Mouse (Mus musculus) lung, postnatal 0 days (tissue): ENCODE measurements around the gene Polr1c. TPM values are rescaled to one million over a fixed set of nuclear protein-coding genes. Genes with fewer than 3 reads are reported as not detected.

Experiments used
- ATAC-seq: fragments of 200-750 bp; cut with Nextera tagmentation; 2 replicates; pipeline ENCODE4 v1.8.0; 2017; ENCODE audit warnings: moderate library complexity
- DNase-seq: peaks from one replicate; pipeline ENCODE4 v3.0.0-alpha.2; 2016; ENCODE audit warnings: low spot score
- H3K27ac ChIP-seq: fragments of 300-500 bp; sonication (generic); 2 replicates; pipeline ENCODE4 v1.5.1; 2014; ENCODE audit warnings: antibody characterized with exemption, mild to moderate bottlenecking, low read length, mixed read lengths
- H3K27me3 ChIP-seq: fragments of 300-500 bp; sonication (generic); replicated peaks from 2 replicates; pipeline ENCODE4 v1.6.1; 2014; ENCODE audit warnings: low read length, mixed read lengths; ENCODE audit not compliant: insufficient read depth
- H3K36me3 ChIP-seq: fragments of 300-500 bp; sonication (generic); 2 replicates; pipeline ENCODE4 v1.6.1; 2014; ENCODE audit warnings: low read length, mixed read lengths; ENCODE audit not compliant: insufficient read depth
- H3K4me1 ChIP-seq: fragments of 300-500 bp; sonication (generic); 2 replicates; pipeline ENCODE4 v1.6.1; 2014; ENCODE audit warnings: antibody characterized with exemption, low read depth, low read length, mixed read lengths; ENCODE audit not compliant: insufficient read depth
- H3K4me2 ChIP-seq: fragments of 300-500 bp; sonication (generic); replicated peaks from 2 replicates; pipeline ENCODE4 v1.6.1; 2014; ENCODE audit warnings: low read depth, mild to moderate bottlenecking, low read length, moderate library complexity, mixed read lengths
- H3K4me3 ChIP-seq: fragments of 300-500 bp; sonication (generic); 2 replicates; pipeline ENCODE4 v1.5.1; 2014; ENCODE audit warnings: low read depth, low read length
- H3K9ac ChIP-seq: fragments of 300-500 bp; sonication (generic); replicated peaks from 2 replicates; pipeline ENCODE4 v1.6.1; 2014; ENCODE audit warnings: low read depth, mild to moderate bottlenecking
- H3K9me3 ChIP-seq: fragments of 300-500 bp; sonication (generic); 2 replicates; pipeline ENCODE4 v1.6.1; 2016; ENCODE audit warnings: low read length, mixed read lengths
- CTCF ChIP-seq: IDR thresholded peaks from 2 replicates; pipeline ENCODE4 v1.5.1; 2016; ENCODE audit warnings: antibody characterized with exemption, mild to moderate bottlenecking
- EP300 ChIP-seq: IDR thresholded peaks from 2 replicates; pipeline ENCODE4 v1.6.1; 2016; ENCODE audit warnings: antibody characterized with exemption, mild to moderate bottlenecking, control low read depth
- WGBS: fragments of 180-500 bp; shearing (Covaris S2); extraction: QIAGEN DNeasy Blood & Tissue Kit; methylation state at CpG from one replicate; pipeline ENCODE4 v1.1.7; 2014; 5-methylcytosine and 5-hydroxymethylcytosine counted together
- microRNA counts: library from miRNA; unstranded; fragments of <30 nt; microRNA quantifications from one replicate; lab custom pipeline; 2015
- microRNA-seq: library from miRNA; unstranded; fragments of <30 nt; microRNA quantifications from one replicate; pipeline ENCODE4, GENCODE M21; 2016
- polyA plus RNA-seq: library from polyadenylated mRNA; unstranded; fragments of >200 nt; fragmentation: Nextera tagmentation; extraction: Ambion mirVana; gene quantifications from 2 replicates; pipeline ENCODE4 v1.2.1, GENCODE M21; 2015

Polr1c gene
- polyA plus RNA-seq, 1 experiment from 2014 or later = 89.9 TPM

DNA sequence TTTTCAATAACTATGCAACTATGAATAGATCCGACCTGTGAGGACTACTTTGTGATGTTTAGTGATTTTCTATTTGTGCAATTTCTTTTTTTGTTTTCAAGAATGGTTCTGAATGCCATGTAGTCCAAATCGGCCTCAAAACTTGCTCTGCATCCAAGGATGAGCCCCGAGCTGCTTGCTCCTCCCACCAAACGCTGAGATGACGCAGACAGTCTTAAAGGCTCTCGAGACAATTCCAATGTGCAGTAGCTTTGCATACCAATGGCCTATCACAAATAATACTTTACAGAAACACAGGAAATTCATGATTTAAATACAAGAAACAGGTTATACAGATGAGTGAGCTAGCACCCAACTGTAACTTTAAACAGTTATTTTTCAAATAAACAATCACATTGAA is 46.7 kb downstream of the Polr1c start:
- Histone ChIP-seq H3K4me3 (no peak overlapping the region), H3K9ac (no peak overlapping the region)

More for the DNA sequence above, 46.7 kb downstream of the Polr1c start:
- WGBS = 36% methylated on average over 6 of the region's 6 CpGs
- no peak for ATAC-seq
- H3K27me3 ChIP-seq = no peaks in the 10 kb centered on the region
- peak; percentile 26 for DNase-seq
- peaks cover 5% of the 10 kb centered on the region; the same call in 1 of the 2 replicates for H3K4me1 ChIP-seq
- no peak overlapping the region for H3K27ac ChIP-seq
- TF ChIP-seq EP300 = no peak
- TF ChIP-seq CTCF = no peak
- no peaks in the 10 kb centered on the region for H3K9me3 ChIP-seq
- 0 out of 2 replicates have a peak, but pooled peaks cover 9% of the 10 kb centered on the region for H3K36me3 ChIP-seq
- peak overlapping the region; percentile 84; the same call in 1 of the 2 replicates for H3K4me2 ChIP-seq

MicroRNAs within 50 kb of the gene (microRNA counts, 519-probe panel; counts per million panel counts)
- not detected for microRNA mmu-miR-693-3p (lab: Ali Mortazavi, UCI)
- not detected for microRNA mmu-miR-693-5p (lab: Ali Mortazavi, UCI)

Small RNAs within 50 kb of the gene (microRNA-seq; reads per million reads assigned to microRNA genes)
- not detected for gene Mir693

Other genes starting within 250 kb of the Polr1c start
- 21.4 and 31.9 TPM in 2 replicates for gene Vegfa, start 215.7 kb downstream of the Polr1c start, polyA plus RNA-seq
- 96.4 and 103 TPM in 2 replicates for gene Mrps18a, start 137.1 kb downstream of the Polr1c start, polyA plus RNA-seq
- 31.7 and 32.4 TPM in 2 replicates for gene Rsph9, start 103.8 kb downstream of the Polr1c start, polyA plus RNA-seq
- gene Mad2l1bp, start 94.5 kb downstream of the Polr1c start, polyA plus RNA-seq = 43.5 and 44.6 TPM in 2 replicates
- gene Gtpbp2, start 87.0 kb downstream of the Polr1c start, polyA plus RNA-seq = 38.8 and 39.5 TPM in 2 replicates
- gene Polh, start 45.4 kb downstream of the Polr1c start, polyA plus RNA-seq = 6.6 and 8.6 TPM in 2 replicates
- gene Xpo5, start 45.3 kb downstream of the Polr1c start, polyA plus RNA-seq = 14.8 and 16.2 TPM in 2 replicates
- 185 and 199 TPM in 2 replicates for gene Yipf3, start within 50 bp of the Polr1c start, polyA plus RNA-seq
- gene Lrrc73, start 5.5 kb upstream of the Polr1c start, polyA plus RNA-seq = 3.7 and 5.2 TPM in 2 replicates
- gene Tjap1, start 35.0 kb upstream of the Polr1c start, polyA plus RNA-seq = 21.0 and 22.8 TPM in 2 replicates
- gene Dlk2, start 49.4 kb upstream of the Polr1c start, polyA plus RNA-seq = 1.3 TPM in 2 replicates
- 3.4 and 3.8 TPM in 2 replicates for gene Abcc10, start 80.3 kb upstream of the Polr1c start, polyA plus RNA-seq
- gene Zfp318, start 135.7 kb upstream of the Polr1c start, polyA plus RNA-seq = 5.8 and 6.3 TPM in 2 replicates
- gene Crip3, start 180.9 kb upstream of the Polr1c start, polyA plus RNA-seq = 0.76 and 0.81 TPM in 2 replicates
- not detected in 2 replicates for gene Slc22a7, start 190.4 kb upstream of the Polr1c start, polyA plus RNA-seq
- 0.04 TPM in 1 of 2 replicates, not detected in the other for gene Ttbk1, start 239.6 kb upstream of the Polr1c start, polyA plus RNA-seq
- gene Dnph1, start 248.7 kb upstream of the Polr1c start, polyA plus RNA-seq = 2.8 and 4.2 TPM in 2 replicates